Comparison of ENCODE assay signal across 15 mouse cellular contexts in genomic region chr9:59230161-59230560, GRCm38 (mm10).
DNase-seq lines count a peak whose midpoint lies in the region.
"Had no signal": no experiment of that assay in that cellular context is flagged by ENCODE, and none has a peak within 500 bp of the region (broad histone marks: within the 10 kb centered on the region; RNA-seq: fewer than 3 reads in every experiment).

No protein-coding gene starts in this region.

- intact Hi-C loops in left cerebral cortex, postnatal 4 days (cut with DNase I) = no loop called here

- DNase-seq in gastrocnemius, postnatal 10 days = peak; percentile 21
- no peak for DNase-seq in gastrocnemius, adult 8-10 months (ENCODE audit: low spot score in 2 of 2)
- DNase-seq in left cerebral cortex, postnatal 4 days = peak; percentile 26
- DNase-seq in left cerebral cortex, adult 11 months (ENCODE audit: low spot score) = no peak
- peak; percentile 44 for DNase-seq in brain, adult 2 months (ENCODE audit: low read depth, low spot score)
- DNase-seq in lung, postnatal 25 days (ENCODE audit: low spot score) = peak; percentile 46
- DNase-seq in kidney, postnatal 14 days = no peak
- DNase-seq: adrenal gland, postnatal 10 days; B cell, adult 2 months; cerebellum, adult 18-20 months; kidney, adult 8-10 months; kidney, postnatal 4 days; liver; right cerebral cortex, postnatal 25 days; thymus, postnatal 14 days had no signal

Comparison
In these comparisons a context has a peak if more than half of its experiments do, and no peak if none do; other contexts are left out.
1. DNase-seq: peak in gastrocnemius, postnatal 10 days (single experiment), left cerebral cortex, postnatal 4 days (single experiment), brain, adult 2 months (single experiment) and lung, postnatal 25 days (single experiment); none in gastrocnemius, adult 8-10 months (0 of 2), left cerebral cortex, adult 11 months (single experiment) and kidney, postnatal 14 days (single experiment).